Mouse (Mus musculus): ENCODE measurements around the gene Gm3239. TPM values are rescaled to one million over a fixed set of nuclear protein-coding genes. Genes with fewer than 3 reads are reported as not detected.
"Not testable (repeated sequence)": the region's sequence is repeated elsewhere in the genome, so short reads cannot be mapped to it uniquely, and the experiment has no call there.

Gene Gm3239
- 0.07 TPM in 1 of 2 replicates, not detected in the other for polyA plus RNA-seq (2012; rRNA removed)

GRCm38 (mm10) chr14:4663892-4664291 is at the start of gene Gm3239:
Gm3239 (plus strand) TSS chr14:4664192.
- no CpG with 5 or more reads among the region's 2 CpGs for WGBS
- not testable (repeated sequence) for DNase-seq (ENCODE audit: low read depth, low spot score)

GRCm38 (mm10) chr14:4632052-4632451 is 31.9 kb upstream of the Gm3239 start, which contains the start of gene Gm8159:
Gm8159 (plus strand) TSS chr14:4632352.
- not testable (repeated sequence) for DNase-seq (ENCODE audit: low read depth, low spot score)
- WGBS: no CpG with 5 or more reads among the region's 2 CpGs

DNA sequence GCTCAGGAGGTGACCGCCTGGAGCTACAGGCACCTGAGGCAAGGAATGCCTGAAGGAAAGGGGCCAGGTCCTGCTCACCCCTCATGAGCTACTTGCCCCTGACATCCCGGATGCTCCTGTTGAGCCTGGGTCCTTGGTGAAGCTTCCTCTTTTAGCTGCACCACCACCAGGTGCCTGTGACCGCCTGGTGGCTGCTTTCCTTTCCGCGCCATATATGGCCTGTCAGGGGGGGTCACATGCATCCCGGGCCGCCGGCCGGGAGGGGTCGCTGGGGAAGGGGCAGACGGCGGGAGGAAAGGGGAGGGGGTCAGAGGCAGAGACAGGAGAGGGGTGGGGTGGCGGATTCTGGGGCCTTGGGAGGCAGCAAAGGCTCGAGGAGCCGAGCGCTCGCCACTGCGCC is 14.7 kb upstream of the Gm3239 start:
- WGBS: 2% methylated on average over 18 of the region's 18 CpGs
- DNase-seq (ENCODE audit: low read depth, low spot score): not testable (repeated sequence)

DNA sequence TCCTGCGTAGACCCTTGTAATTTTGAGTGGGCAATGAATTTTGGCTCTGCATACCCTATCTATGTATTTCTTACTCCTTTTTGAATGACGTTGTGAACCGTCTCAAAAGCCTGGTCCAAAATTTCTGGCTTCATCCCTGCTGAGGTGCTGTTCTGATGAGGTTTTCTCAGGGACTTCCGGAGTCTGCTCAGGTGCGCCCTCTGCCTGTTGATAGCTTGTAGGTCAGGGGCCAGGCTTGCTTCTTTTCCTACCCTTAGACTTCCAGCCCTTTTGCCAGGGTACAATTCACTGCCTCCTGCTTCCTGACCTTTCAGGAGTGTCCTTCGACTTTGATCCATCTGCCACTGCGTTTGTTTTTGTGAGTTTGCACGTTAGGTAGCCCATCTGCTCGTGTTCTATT is 13.7 kb upstream of the Gm3239 start:
- WGBS: 4% methylated on average over 6 of the region's 9 CpGs
- DNase-seq (ENCODE audit: low read depth, low spot score): not testable (repeated sequence)

DNA sequence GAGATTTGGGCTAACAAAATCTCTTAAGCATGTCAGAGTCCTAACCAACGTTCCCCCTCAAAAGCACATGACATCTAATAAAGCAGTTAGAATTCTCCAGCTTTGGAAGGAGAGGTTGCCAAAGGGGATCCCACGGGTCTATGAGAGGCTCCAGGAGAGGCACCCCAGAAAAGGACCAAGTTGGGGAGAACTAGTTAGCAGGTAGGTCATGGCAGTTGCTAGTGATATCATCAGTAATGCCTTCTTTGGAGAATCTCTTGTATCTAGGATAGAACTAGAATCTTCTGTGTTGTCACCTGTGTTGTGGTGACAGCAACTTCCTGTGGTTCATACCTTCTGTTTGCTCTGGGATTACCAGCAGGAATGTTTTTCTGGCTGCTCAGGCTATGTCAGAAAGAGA is 44.9 kb downstream of the Gm3239 start, which contains the start of gene Gm7876:
TSS of gene Gm7876 (plus strand) at position 301 of the 400 bp plus-strand sequence.
- DNase-seq (ENCODE audit: low read depth, low spot score): not testable (repeated sequence)
- whole genome bisulfite sequencing: 82% methylated on average over 1 of the region's 2 CpGs

Other genes with a start within 250 kb of the Gm3239 start
- gene Gm3164, start 248.7 kb upstream of the Gm3239 start, polyA plus RNA-seq (2012; rRNA removed): 0.14 TPM in 1 of 2 replicates, not detected in the other
- gene Gm3173, start 233.2 kb upstream of the Gm3239 start, polyA plus RNA-seq (2012; rRNA removed): not detected in 2 replicates
- gene Gm3182, start 182.4 kb upstream of the Gm3239 start, polyA plus RNA-seq (2012; rRNA removed): not detected in 2 replicates
- gene Gm3047, start 108.8 kb upstream of the Gm3239 start, polyA plus RNA-seq (2012; rRNA removed): not detected in 2 replicates
- gene Gm8159, start 31.8 kb upstream of the Gm3239 start, polyA plus RNA-seq (2012; rRNA removed): not detected in 2 replicates
- not detected in 2 replicates for gene Gm7876, start 45.0 kb downstream of the Gm3239 start, polyA plus RNA-seq (2012; rRNA removed)
- 1.1 TPM in 1 of 2 replicates, not detected in the other for gene Gm3252, start 62.6 kb downstream of the Gm3239 start, polyA plus RNA-seq (2012; rRNA removed)
- not detected in 2 replicates for gene Gm9602, start 112.1 kb downstream of the Gm3239 start, polyA plus RNA-seq (2012; rRNA removed)
- not detected in 2 replicates for gene Gm3269, start 173.9 kb downstream of the Gm3239 start, polyA plus RNA-seq (2012; rRNA removed)
- not detected in 2 replicates for gene Gm3264, start 191.4 kb downstream of the Gm3239 start, polyA plus RNA-seq (2012; rRNA removed)
- not detected in 2 replicates for gene Gm3278, start 228.2 kb downstream of the Gm3239 start, polyA plus RNA-seq (2012; rRNA removed)

All from large intestine, adult 2 months (tissue).